Mouse (Mus musculus) gonadal fat pad, adult 2 months (tissue): Measurements from ENCODE around the gene Abhd16a. TPM values are rescaled to one million over a fixed set of nuclear protein-coding genes. Genes with fewer than 3 reads are reported as not detected.

Experiments used
- DNase-seq: peaks from one replicate; pipeline ENCODE4 v3.0.0-alpha.2; 2012; ENCODE audit warnings: low read depth
- polyA plus RNA-seq: library from polyadenylated mRNA; depleted of rRNA; stranded (reverse); fragments of >200 nt; gene quantifications from 2 replicates; pipeline ENCODE4 v1.2.3, GENCODE M21; 2012

Gene Abhd16a
- polyA plus RNA-seq, 1 experiment, result 233 TPM

DNA sequence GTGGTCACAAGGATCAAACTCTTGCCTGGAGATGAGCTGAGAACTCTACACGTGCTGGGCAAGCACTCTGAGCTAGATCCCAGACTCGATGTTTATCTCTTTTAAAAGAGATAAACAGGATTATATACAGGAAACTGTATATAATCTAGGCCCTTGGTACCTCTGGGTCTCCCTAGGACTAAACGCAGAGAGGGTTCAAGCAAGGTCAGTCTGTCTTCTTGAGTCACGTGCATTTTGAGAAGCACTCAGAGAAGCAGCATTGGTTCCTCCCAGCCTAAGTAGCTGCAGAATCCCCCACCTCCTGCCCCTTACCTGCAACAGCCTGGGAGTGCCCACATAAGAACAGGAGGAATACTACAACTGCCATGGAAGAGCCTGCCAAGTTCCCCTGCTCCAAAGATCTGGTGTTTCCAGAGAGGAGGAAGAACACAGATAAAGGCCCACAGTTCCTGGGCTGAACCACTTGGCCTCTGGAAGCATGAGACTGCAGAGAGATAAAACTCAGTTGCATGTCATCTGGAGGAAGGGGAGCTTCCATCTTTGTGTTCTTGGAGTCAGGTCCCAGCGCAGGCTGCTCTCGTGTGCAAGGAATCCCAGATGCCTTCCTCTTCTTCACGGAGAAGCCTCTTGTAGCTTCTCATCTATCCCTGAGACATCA lies 3.7 kb upstream of the Abhd16a start, which contains the start of gene Ly6g6f:
Gene Ly6g6f, minus strand, starts transcription at position 403 of the 658 bp plus-strand sequence.
- DNase-seq, result no peak

DNA sequence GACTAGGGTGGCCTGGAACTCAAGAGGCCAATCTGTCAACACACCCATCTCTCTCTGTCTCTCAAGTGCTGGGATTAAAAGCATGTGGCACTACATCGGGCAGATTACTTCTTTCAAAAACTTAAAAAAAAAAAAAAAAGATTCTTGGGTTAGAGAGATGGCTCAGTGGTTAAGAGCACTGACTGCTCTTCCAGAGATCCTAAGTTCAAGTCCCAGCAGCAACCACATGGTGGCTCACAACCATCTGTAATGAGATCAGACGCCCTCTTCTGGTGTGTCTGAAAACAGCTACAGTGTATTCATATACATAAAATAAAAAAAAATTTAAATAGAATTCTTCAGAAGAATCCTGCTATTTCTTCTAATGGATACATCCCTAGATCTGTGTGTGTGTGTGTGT lies 912 bp upstream of the Abhd16a start:
- no peak for DNase-seq

- no peak for DNase-seq
These were observed 1.3 kb downstream of the Abhd16a start for GRCm38 (mm10) chr17:35090166-35090932.

- DNase-seq, result no peak
These were observed 3.5 kb downstream of the Abhd16a start for GRCm38 (mm10) chr17:35092403-35093198.

GRCm38 (mm10) chr17:35094475-35095365 lies 5.7 kb downstream of the Abhd16a start:
- DNase-seq, result no peak

DNA sequence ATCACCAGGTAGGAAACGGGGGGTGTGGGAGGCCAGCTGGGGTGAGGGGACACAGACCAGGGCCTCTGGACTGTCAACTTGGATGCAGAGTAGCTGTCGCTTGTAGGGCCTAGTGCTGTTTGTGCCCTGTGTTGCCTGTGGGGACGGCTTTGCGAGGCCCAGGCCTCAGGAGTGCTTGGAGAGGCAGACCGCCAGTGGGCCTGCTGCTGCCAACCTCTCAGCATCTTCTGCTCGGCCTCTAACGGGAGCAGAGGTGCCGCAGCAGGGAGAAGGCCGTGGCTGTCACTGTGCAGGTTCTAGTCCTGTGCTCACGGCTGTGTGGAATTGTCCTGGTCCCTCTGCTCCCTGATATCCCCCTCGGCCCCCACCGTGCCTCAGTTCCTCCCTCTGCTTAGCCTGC lies 7.5 kb downstream of the Abhd16a start:
- no peak for DNase-seq

GRCm38 (mm10) chr17:35097164-35097655 lies 8.1 kb downstream of the Abhd16a start:
- no peak for DNase-seq

- no peak for DNase-seq
These were observed 11.2 kb downstream of the Abhd16a start for GRCm38 (mm10) chr17:35100196-35100765.

DNA sequence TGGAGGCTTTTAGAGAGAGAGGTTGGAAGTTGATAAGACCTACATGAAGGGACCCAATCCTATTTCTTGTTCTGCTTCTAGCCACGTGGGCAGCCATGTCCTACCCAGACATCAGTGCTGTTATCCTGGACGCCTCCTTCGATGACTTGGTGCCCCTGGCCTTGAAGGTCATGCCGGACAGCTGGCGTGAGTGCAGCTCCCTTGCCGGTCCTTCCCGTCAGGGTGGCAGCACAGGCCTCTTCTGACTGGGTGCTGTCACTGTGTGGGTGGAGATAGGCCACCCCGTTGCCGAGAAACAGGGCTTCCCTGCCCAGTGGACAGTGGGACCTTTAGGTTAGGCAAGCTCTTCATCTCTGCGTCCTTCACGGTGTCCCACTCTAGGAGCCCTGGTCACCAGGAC lies 12.1 kb downstream of the Abhd16a start:
- DNase-seq, result no peak

DNA sequence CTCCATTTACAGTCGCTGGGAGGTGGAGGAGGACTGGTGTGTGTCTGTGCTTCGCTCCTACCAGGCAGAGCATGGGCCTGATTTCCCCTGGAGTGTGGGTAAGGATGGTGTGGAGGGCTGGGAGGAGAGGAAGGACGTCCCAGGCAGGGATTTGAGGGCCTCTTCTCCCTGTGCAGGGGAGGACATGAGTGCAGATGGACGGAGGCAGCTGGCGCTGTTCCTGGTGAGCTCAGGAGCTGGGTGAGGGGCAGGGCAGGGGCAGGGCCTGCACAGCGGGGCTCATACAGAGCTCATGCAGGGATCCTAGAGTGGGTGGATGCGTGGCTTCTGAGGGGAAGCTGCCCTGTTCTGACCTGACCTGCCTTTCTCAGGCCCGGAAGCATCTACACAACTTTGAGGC lies 13.2 kb downstream of the Abhd16a start:
- DNase-seq, result no peak

GRCm38 (mm10) chr17:35103221-35103690 lies 14.2 kb downstream of the Abhd16a start:
- no peak for DNase-seq

DNA sequence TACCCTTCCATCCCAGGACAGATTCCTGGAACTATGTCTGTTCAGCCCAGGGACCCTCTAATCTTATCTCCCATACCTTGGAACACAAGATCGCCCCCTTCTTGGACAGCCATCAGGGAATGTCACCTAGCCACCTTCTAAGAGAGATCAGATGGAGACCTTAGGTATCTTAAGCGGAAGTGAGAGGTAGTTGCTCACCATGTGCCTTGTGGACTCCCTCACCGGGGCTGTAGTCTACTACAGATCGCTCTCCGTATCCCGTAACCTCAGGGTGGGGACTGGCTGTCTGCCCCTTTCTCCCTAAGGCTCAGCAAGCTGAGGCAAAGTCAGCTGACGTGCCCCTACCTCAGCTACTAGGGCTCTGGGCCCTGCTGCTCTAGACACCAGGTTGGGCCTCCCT lies 15.0 kb downstream of the Abhd16a start:
- no peak for DNase-seq

- no peak for DNase-seq
These were observed 15.7 kb downstream of the Abhd16a start for GRCm38 (mm10) chr17:35104754-35105153.

- no peak for DNase-seq
These were observed 16.8 kb downstream of the Abhd16a start for GRCm38 (mm10) chr17:35105740-35106389.

- DNase-seq, result no peak
These were observed 17.5 kb downstream of the Abhd16a start for GRCm38 (mm10) chr17:35106522-35106921.

DNA sequence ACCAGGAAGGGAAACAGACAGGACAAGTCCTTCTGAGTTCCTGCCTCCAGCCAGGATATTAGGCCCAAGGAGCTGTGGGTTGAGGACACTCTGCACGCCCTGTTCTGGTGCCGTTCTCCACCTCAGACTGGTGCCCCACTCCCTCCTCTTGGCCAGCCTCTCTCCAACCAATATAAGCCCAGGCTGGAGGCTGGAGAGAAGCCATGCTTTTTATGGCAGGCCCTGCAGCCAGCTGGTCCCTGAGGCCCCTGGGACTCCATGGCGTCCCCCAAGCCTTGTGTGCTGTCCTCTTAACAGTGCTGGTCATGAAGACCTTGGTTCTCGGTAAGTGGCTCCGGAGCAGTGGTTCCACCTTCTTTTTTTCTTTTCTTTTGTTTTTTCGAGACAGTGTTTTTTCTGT lies 19.0 kb downstream of the Abhd16a start, which contains the start of gene Ly6g5c:
Gene Ly6g5c, plus strand, starts transcription at position 183 of the 400 bp plus-strand sequence.
- DNase-seq, result no peak

- no peak for DNase-seq
These were observed 22.7 kb downstream of the Abhd16a start for GRCm38 (mm10) chr17:35111774-35112173.

- DNase-seq, result no peak
These were observed 26.3 kb downstream of the Abhd16a start, which contains the start of gene Ly6g5b for GRCm38 (mm10) chr17:35115046-35116019. Gene Ly6g5b (minus strand): TSS chr17:35115428.

DNA sequence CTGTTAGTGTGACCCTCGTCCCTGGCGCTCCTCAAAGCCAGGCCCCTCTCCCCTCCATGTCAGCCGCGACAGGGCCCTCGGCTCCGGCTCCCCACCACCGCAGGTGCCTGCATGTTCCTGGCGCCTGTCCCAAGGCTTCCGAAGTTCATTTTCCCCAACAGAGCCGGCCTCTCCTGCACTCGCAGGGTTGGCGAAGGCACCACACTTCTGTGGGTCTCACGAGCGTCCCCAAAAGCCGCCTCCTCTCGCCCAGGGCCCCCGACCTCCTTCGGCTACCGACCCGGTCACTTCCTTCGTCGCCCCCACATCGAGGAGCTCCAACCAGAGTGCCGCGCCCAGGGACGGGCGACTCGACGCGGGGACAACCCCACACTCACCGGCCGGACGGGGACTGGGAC lies 31.7 kb downstream of the Abhd16a start:
- DNase-seq, result no peak
